Mouse (Mus musculus) CH12.LX (cell line): ENCODE measurements around the gene A730061H03Rik.

Experiments used
- CHD1 ChIP-seq: IDR thresholded peaks from 2 replicates; pipeline ENCODE4 v1.6.1; 2012; ENCODE audit warnings: low read depth, low read length, improper control_type of control experiment, inconsistent platforms
- CTCF ChIP-seq, 2 experiments: IDR thresholded peaks in 1 of 2; conservative IDR thresholded peaks in 1 of 2; 2 replicates each; pipeline ENCODE4 v1.5.1; 2011 to 2012; ENCODE audit warnings: low read depth in 2 of 2, low read length in 2 of 2, improper control_type of control experiment in 1 of 2, inconsistent platforms in 1 of 2, mild to moderate bottlenecking in 1 of 2, moderate library complexity in 1 of 2
- GABPA ChIP-seq: IDR thresholded peaks from 2 replicates; pipeline ENCODE4 v1.6.1; 2012; ENCODE audit warnings: low read depth, low read length, improper control_type of control experiment, inconsistent platforms; ENCODE audit not compliant: insufficient replicate concordance
- USF2 ChIP-seq: conservative IDR thresholded peaks from 2 replicates; pipeline ENCODE4 v1.6.1; 2011; ENCODE audit warnings: low read depth, low read length, improper control_type of control experiment
- ZC3H11A ChIP-seq: IDR thresholded peaks from 2 replicates; pipeline ENCODE4 v1.6.1; 2012; ENCODE audit warnings: low read depth, mild to moderate bottlenecking, inconsistent platforms, low read length, improper control_type of control experiment

- TF ChIP-seq CTCF (conservative IDR thresholded peaks at IDR 0.05 in 1 of 2, IDR thresholded peaks at IDR 0.05 in 1 of 2; ENCODE audit: low read depth in 2 of 2, low read length in 2 of 2) (no peak), USF2 (no peak), GABPA (no peak), ZC3H11A (no peak), CHD1 (no peak)
Measured at GRCm38 (mm10) chr14:55605743-55606459, 45.7 kb upstream of the A730061H03Rik start.
